Mouse (Mus musculus): Measurements from ENCODE around the gene Trim7.

DNA sequence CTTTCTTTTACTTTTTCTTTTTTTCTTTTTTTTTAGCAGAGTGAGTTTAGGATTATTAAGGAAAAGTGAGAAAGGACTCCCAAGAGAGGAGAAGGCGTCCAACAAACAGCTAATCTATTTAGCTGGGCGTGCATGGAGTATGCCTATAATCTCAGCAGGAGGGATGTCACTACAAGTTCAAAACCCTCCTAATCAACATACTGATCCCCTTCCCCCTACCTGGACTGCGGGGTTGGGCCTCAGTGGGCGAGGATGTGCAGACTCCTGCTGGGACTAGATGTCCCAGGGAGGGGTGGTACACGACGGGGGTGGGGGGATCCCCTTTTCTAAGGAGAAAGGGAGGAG, 784 bp downstream of the Trim7 start:
- TF ChIP-seq CTCF (IDR thresholded peaks at IDR 0.05; ENCODE audit: borderline replicate concordance, control insufficient read depth, extremely low read depth, insufficient read depth, low read length, poor library complexity) (no peak), POLR2A (IDR thresholded peaks at IDR 0.05; ENCODE audit: control insufficient read depth, extremely low read depth, insufficient read depth, low read length, poor library complexity) (no peak)

Data from thymus, adult 2 months (tissue).